Mouse (Mus musculus): ENCODE measurements around the gene Rock2.

DNA sequence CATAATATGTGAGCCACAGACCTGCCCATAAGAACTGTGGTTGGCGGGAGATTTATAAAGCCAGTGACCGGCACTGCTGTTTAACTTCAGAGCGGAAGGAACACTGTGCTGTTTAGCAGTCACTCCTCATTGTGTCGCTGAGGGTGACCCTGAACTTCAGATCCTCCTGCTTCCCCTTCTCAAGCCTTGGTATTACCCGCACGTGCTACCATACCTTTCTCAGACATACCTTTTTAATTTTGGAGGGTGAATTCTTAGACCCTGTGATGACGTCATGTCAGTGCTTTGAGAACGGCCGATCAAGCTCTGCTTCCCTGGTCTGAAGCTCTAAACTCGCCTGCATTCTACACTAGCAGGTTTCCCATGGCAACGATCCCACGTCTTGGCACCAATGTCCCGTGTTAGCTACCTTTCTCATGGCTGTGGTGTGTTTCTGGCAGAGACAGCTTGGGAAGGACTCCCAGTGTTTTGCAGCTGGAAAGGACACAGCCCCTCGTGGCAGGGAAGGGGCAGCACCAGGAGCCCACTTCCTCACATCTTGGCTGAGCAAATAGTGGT lies 142.4 kb downstream of the Rock2 start:
- TF ChIP-seq CTCF (IDR thresholded peaks at IDR 0.05): no peak
- TF ChIP-seq EP300 (IDR thresholded peaks at IDR 0.05; ENCODE audit: insufficient read depth, low read depth, low read length): no peak
- no peak for TF ChIP-seq POLR2A (IDR thresholded peaks at IDR 0.05; ENCODE audit: insufficient read depth, low read depth, low read length)
